Mouse (Mus musculus) limb, embryonic 10.5 days (tissue): ENCODE results near the gene Enox1. TPM values are rescaled to one million over a fixed set of nuclear protein-coding genes. Genes with fewer than 3 reads are reported as not detected.

Experiments
- polyA plus RNA-seq: library from polyadenylated mRNA; unstranded; fragments of >200 nt; fragmentation: Nextera tagmentation; extraction: Ambion mirVana; gene quantifications from 2 replicates; pipeline ENCODE4 v1.2.1, GENCODE M21; 2016

The Enox1 gene
- polyA plus RNA-seq, 1 experiment from 2014 or later: 7.0 TPM

Other genes starting within 250 kb of the Enox1 start
- gene Ccdc122, start 120.0 kb upstream of the Enox1 start, polyA plus RNA-seq: 0.79 and 1.2 TPM in 2 replicates
- 2.5 and 4.5 TPM in 2 replicates for gene Lacc1, start 119.9 kb upstream of the Enox1 start, polyA plus RNA-seq